Mouse (Mus musculus) activated CD4-positive, CD25-positive, alpha-beta regulatory T cell, adult 4 months (primary cell): ENCODE results near the gene Mocs2. TPM values are rescaled to one million over a fixed set of nuclear protein-coding genes. Genes with fewer than 3 reads are reported as not detected.
A peak's percentile ranks its signal among the peaks of the same experiment; 100 is the strongest.

Experiments
- ATAC-seq: one replicate; pipeline ENCODE4 v1.8.0; 2017
- polyA plus RNA-seq, 2 experiments: library from polyadenylated mRNA; unstranded; fragments of 100-300 nt; shearing (Covaris generic); gene quantifications; one replicate each; pipeline ENCODE4 v1.2.1; 2017

The Mocs2 gene
- 10 to 100 TPM; 46.8 to 50.3 TPM for polyA plus RNA-seq

- peak; percentile 95 for ATAC-seq
These were observed at the start of gene Mocs2 for GRCm38 (mm10) chr13:114817751-114818360. Gene Mocs2 (plus strand): TSS chr13:114818236.

DNA sequence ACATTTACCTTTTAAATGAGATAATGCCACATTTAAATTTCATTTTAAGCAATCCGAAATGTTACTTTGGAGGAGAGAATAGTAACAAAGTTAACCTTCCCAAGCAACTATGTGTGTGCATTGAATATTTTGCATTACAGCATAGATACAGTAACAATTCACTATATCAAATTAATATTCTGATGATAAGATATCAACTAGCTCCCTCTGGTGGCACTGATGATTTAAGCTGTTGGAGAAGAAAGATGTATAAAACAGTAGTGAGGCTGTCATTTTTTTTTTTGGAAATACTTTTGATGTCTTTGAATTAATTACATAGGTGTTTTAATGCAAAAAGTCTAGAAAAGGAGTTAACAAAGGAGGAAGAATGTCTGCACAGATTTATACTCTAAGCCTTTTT lies 26.5 kb upstream of the Mocs2 start:
- no peak for ATAC-seq

DNA sequence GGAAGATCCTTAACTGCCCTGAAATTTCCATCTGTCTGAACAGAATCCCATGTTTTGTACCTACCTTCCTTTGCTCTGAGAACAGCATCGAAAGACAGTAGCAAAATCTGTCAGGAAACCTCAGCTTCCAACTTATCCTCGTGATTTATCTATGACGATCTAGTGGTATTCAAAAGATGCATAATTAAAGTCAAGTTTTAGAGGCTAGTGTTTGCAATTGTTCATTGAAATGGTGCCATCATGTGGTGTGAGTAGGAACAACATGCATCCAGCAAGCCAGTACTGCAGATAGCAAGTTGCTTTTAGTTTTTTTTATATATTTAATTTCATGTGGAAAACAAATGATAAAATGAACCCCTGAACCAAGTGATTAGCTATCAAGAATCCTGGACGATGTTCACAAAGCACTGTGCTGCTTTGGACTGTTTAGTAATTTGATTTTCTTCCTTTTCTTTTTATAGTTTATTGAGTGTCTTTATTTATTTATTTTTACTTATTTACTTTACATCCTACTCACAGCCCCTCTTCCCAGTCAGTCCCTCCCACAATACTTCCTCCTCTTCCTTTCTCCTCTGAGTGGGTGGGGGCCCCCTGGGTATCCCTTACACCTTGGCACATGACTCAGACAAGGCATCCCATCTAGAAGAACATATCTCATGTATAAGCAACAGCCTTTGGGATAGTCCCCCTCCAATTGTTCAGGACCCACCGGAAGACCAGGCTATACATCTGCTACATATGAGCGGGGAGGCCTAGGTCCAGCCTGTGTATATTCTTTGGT lies 24.6 kb upstream of the Mocs2 start:
- ATAC-seq, result no peak

DNA sequence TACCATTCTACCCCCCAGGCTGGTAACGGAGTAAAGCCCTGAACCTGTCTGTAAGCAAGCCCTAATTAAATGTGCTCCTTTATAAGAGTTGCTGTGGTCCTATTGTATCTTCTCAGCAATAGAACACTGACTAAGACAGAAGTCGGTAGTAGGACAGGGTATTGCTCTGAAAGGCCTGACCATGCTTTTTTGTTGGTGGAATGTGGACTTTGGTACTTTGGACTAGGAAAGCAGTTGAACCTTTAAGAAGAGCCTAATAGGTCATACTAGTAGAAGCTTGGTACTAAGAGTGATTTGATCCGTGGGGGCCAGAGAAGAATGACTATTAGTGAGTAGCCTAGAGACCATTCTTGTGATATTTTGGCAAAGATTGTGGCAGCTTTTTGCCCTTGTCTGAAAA lies 16.2 kb upstream of the Mocs2 start:
- no peak for ATAC-seq

DNA sequence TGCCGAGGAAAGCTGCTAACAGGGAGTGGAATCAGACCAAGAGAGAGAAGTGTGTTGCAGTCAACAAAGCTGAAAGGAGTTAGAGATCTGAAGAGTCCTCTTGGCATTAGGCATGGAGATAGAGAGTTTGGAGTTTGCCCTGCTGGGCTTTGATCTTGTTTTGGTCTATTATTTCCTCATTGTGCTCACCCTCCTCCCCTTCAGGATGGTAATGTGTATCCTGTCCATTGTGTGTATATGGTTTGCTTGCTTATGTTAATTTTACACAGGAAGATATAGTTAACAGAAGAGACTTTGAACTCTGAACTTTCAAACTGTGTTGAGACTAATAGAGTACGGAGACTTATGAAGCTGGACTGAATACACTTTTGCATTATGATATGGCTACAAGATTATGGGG lies 15.1 kb upstream of the Mocs2 start:
- ATAC-seq, result no peak

DNA sequence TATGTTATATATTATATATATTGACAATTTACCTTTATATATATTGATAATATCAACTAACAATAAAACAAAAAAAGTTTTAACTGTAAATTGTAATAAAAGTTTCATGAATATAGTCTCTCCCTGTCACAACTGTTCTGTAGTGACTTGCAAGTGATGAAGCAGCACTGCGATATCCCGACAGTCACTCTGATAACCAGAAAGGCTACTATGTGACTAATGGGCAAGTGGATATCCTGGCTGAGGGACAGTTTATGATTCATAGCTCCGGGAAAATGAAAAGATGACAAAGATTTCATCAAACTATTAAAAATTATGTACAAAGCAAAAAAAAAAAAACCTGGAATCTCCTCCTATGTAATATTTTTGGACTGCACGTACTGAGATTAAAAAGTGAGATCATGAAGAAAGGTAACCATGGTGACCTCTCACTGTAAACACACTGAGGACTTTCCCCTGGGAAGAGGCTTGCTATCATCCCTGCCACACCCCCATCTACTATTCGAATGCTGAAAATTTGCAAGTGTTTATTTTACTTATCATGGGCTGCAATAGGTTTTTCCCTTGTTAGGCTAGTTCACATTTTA lies 8.3 kb upstream of the Mocs2 start:
- no peak for ATAC-seq

DNA sequence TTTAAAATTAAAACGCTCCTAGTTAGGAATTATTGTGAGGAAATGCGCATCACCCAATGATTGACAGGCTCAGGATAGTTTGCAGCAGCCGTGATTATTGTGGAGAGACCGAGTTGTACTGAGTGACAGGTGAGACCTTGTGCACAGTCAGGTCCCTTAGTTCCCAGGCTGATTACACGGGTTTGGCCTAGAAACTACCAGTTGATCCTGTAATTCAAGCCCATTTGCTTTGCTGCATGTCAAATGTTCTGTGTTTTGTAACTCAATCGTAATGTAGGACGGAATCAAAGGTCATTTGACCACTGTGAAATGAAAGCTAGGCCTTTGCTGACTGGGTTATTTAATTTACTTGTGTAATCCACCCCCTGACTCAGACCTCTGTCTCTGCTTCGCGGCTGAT lies 477 bp downstream of the Mocs2 start:
- peak; percentile 22 for ATAC-seq

GRCm38 (mm10) chr13:114822871-114823270 lies 4.8 kb downstream of the Mocs2 start:
- no peak for ATAC-seq

DNA sequence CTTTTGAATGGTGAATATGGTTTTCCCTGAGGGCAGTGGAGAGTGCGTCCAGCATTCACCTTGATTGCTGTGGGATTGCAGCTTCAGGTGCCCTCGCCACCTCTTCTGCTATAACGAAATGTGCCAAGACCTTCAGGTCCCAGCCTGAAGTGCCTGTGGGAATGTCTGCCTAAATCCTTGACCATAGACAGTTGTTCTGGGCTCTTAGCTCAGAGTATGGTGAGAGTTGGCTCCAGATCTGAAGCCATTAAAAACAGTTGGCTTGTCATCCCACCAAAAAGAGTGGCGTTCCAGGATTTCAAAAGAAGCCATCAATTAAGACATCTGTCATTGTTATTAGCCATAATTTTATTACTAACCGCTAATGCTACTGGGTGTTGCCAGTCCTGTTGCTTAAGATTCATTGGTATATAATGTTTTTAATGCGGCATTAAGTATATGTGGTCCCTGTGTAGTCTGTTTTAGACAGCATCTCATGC lies 7.4 kb downstream of the Mocs2 start:
- no peak for ATAC-seq

GRCm38 (mm10) chr13:114831367-114831833 lies 13.4 kb downstream of the Mocs2 start:
- ATAC-seq, result peak; percentile 87

- peak; percentile 33 for ATAC-seq
These were observed 14.7 kb downstream of the Mocs2 start for GRCm38 (mm10) chr13:114832761-114833160.

DNA sequence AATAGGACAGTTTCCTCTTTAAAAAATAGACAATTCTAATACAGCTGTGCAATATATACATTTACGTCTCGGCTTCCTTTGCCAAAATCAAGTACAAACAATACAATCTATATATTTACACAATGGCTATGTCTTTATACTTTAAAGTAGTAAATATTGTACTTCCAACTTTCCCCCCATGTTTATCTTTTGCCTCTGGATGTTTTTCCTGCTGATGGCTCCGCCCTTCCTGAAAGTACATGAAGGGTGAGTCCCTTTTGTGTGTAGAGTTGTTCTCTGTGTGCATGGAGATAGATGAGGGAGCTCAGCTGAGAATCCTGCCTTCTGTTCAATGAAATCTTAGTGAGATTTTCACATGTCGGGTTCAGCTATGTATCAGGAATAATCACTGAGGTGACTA lies 15.3 kb downstream of the Mocs2 start:
- ATAC-seq, result no peak

DNA sequence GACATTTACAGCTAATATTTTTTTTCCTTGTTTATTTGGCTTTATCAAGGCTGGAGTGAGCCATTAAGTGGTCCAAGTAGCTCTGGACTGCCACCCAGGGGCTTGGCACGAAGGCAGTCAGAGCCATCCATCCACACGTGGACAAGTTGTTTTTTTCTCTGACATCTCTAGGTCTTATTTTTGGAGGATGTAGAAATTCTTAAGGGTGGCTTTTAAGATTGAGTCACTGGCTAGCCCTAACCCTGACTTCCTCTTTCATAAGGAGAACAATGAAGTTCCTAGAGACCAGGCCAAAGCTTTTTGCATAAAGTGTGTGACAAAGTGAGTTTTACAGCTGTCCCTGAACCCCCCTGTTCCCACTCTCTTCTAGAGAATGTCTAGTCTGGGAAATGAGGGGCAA lies 16.5 kb downstream of the Mocs2 start:
- ATAC-seq, result no peak

GRCm38 (mm10) chr13:114837061-114837460 lies 19.0 kb downstream of the Mocs2 start:
- ATAC-seq, result no peak

GRCm38 (mm10) chr13:114838535-114838990 lies 20.5 kb downstream of the Mocs2 start:
- no peak for ATAC-seq

- no peak for ATAC-seq
These were observed 21.1 kb downstream of the Mocs2 start for GRCm38 (mm10) chr13:114839098-114839497.

DNA sequence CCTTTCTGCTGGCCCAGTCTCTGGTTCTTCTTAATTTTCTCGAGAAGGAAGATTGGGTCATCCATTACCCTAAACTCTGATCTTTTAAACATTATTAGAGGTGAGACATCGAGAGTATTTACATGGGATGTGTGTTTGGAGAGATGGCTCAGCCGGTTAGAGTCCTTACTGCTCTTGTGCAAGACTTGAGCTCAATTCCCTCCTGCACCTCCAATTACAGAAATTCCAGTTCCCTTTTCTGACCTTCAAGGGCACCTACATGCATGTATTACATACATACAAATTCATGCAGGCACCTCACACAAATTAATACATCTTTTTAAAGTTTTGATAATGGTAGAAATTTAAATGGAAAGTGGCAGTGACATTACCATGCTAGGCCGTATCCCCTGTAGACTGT lies 22.5 kb downstream of the Mocs2 start:
- no peak for ATAC-seq

GRCm38 (mm10) chr13:114843318-114843717 lies 25.3 kb downstream of the Mocs2 start:
- peak; percentile 31 for ATAC-seq

DNA sequence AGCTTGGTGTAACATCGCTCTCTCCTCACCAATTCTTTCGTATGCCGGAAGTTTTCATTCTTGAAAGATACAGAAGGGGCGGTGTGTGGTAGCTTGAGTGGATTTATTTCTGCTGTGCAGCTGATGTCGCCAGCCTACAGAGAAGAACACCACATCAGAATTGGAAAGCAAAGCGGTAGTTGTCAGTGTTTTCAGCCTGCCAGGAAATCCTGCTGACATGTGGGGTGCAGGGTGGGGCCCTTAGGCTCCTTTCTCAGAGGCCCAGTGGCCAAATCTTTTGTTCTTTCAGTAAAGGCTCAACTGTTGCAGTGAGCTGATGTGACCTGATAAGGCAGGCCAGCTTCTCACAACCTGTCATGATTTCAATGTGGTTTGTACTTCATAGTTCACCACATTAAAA lies 27.8 kb downstream of the Mocs2 start:
- ATAC-seq, result peak; percentile 81

DNA sequence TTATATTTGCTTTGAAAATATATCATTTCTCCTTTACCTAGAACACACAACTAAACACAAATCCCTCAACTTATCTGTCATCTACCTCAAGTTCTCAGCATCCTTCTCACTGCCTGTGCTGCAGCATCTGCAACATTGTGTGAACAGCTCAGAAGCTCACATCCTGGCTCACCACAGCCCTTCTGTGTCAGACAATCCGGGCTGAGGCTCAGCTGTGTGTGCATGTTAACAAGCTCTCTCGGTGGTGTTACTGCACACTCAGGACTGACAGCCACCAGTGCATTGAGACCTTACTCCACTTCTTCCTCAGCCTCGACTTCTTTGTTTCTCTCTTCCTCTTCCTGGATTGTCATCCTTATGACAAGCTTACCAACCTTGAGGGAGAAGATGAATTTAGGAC lies 30.9 kb downstream of the Mocs2 start:
- ATAC-seq, result peak; percentile 29

DNA sequence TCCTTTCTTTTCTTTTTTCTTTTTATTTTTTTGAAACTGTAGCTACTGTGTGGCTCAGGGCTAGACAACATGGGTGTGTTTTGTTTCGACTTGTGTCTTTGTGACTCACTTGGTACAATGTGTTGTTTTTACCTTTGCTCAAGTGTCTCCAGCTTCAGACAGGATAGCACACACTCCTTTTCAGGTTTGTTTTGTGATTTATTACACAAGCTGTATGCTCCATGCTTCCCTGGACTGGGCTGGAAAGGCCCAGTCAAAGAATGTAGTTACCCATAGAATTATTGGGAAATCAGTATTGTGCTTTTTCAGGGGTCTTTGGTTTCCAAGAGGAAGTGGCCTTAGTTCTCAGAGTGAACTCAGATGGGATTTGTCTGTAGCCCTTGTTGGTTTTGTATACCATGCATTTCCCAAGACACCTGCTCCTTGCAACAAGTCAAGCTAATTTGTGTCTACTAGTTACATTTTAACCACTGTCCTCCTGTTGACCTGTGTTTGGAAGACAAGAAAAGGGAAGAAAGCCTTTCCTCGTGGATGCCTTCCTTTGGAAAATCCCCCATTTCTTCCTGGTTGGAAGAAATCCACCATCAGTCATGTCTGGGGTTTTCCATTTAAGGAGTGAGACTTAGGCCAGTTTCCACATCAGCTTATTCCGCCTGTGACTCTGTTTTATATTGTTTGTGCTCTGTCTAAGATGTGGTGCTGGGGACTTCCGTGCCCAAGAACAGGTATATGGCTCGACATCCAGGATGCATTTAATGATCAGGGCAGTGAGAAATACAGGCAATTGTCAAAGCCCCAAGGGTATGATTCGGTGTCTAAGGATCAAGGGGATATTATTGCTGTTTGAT lies 34.5 kb downstream of the Mocs2 start:
- ATAC-seq, result no peak

- ATAC-seq, result no peak
These were observed 35.1 kb downstream of the Mocs2 start for GRCm38 (mm10) chr13:114853152-114853551.

DNA sequence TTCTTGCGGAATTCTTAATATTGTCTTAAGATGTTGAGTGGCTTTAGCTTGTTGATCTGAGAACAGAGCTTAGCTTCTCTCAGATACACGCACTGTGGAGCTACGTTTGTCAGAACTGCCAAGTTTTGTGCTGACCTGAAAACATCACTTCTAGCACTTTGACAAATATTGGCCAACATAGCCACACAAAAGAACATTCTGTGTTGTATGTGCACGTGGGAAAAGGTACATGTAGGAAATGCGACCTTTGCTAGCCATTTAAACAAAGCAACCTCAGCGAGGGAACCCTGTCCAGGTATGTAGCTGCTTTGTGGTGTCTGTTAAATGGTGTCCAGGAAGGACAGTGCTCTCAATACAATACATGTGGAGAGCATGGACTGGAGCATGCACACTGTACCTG lies 36.0 kb downstream of the Mocs2 start:
- ATAC-seq, result no peak
